Mouse (Mus musculus): ENCODE results near the gene Kctd4.

GRCm38 (mm10) chr14:76011062-76011457, 56.3 kb downstream of the Kctd4 start:
- TF ChIP-seq CTCF (conservative IDR thresholded peaks at IDR 0.05; ENCODE audit: insufficient read depth, insufficient read length, low read depth, low read length) = no peak
- TF ChIP-seq POLR2A (IDR thresholded peaks at IDR 0.05; ENCODE audit: low read depth, low read length) = no peak

Measured in kidney, adult 2 months (tissue).